Mouse (Mus musculus): ENCODE measurements around the gene Akap6. TPM values are rescaled to one million over a fixed set of nuclear protein-coding genes. Genes with fewer than 3 reads are reported as not detected.

The Akap6 gene
- polyA plus RNA-seq, 1 experiment from 2014 or later = 13.3 TPM

DNA sequence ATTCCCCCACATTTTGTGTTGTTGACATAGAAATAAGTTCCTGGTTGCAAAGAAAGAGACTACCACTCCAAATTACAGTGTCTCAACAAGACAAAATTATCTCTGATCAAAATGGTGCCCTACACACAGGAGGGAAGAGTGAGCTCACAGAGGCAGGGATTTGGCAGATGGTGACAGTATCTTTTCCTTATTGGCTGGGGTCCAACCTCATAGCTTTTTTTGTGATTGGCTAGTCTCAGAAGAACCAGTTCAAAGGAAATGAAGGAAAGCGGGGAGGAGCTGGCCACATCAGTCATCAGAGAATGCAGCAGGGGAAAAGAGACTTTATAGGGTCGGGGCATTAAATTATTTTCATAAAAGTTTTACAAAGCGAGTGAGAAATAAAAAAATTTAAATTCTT, 386.6 kb downstream of the Akap6 start:
- Histone ChIP-seq H3K4me3 (ENCODE audit: low read depth, low read length) (no peak overlapping the region), H3K9ac (ENCODE audit: low read length) (no peak overlapping the region), H3K9me3 (replicated peaks; ENCODE audit: control insufficient read depth, low read length) (no peaks in the 10 kb centered on the region), H3K36me3 (ENCODE audit: control insufficient read depth, insufficient read depth, low read length) (no peaks in the 10 kb centered on the region), H3K4me1 (ENCODE audit: control insufficient read depth, insufficient read depth, low read length) (no peaks in the 10 kb centered on the region), H3K27me3 (replicated peaks; ENCODE audit: control insufficient read depth, insufficient read depth, low read length) (no peaks in the 10 kb centered on the region), H3K27ac (ENCODE audit: low read depth, low read length) (no peak overlapping the region), H3K4me2 (ENCODE audit: low read length) (no peak overlapping the region)
- peak; percentile 78 for DNase-seq (ENCODE audit: low spot score)
- 62% methylated on average over 3 of the region's 3 CpGs for WGBS
- ATAC-seq = peak; percentile 46; the same call in 1 of the 2 replicates

DNA sequence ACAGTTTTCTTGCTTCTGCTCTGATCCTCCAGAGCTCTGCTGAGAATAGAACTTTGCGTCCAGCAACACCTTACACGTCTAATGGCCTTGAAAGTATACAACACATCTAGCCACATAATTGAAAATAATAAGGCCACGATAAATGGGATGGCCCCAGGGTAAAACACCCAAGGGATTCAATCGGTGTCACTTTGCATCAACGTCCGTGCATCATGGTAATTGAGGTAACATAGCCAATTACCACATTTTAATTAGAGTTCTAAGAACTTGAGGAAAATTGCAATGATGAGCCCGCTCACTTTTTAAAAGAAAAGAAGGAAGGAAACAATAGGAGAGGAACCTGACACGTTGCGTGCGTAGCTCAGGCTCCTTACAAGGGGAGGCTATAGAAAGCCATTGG, 413.1 kb downstream of the Akap6 start:
- H3K4me1 ChIP-seq (ENCODE audit: control insufficient read depth, insufficient read depth, low read length) = 0 out of 2 replicates have a peak, but pooled peaks cover 2% of the 10 kb centered on the region
- H3K4me2 ChIP-seq (ENCODE audit: low read length) = no peak overlapping the region
- no peaks in the 10 kb centered on the region for H3K36me3 ChIP-seq (ENCODE audit: control insufficient read depth, insufficient read depth, low read length)
- H3K27me3 ChIP-seq (replicated peaks; ENCODE audit: control insufficient read depth, insufficient read depth, low read length) = no peaks in the 10 kb centered on the region
- no peaks in the 10 kb centered on the region for H3K9me3 ChIP-seq (replicated peaks; ENCODE audit: control insufficient read depth, low read length)
- H3K27ac ChIP-seq (ENCODE audit: low read depth, low read length) = no peak overlapping the region
- no peak overlapping the region for H3K9ac ChIP-seq (ENCODE audit: low read length)
- no peak for ATAC-seq
- H3K4me3 ChIP-seq (ENCODE audit: low read depth, low read length) = no peak overlapping the region
- peak; percentile 23 for DNase-seq (ENCODE audit: low spot score)
- 31% methylated on average over 10 of the region's 10 CpGs for WGBS

DNA sequence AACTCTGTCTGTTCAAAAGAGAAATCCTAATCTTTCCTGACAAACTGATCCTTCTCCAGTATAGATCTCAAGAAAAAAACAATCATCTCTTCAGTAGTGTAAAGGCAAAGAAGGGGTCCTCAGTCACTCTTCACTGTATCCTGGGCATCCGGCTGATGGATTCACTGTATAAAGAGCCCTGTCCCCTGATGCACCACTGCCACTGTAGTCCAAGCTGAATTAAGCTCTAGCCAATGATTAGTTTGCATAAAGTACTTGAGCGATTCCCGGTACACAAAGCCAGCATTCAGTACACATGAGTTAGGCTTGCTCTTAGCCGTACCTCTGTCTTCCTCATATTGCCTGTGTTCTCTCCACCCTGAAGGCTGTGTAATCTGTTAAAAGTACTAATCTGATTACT, 420.2 kb downstream of the Akap6 start:
- DNase-seq (ENCODE audit: low spot score) (peak; percentile 39), ATAC-seq (no peak)
- 9% methylated on average over 4 of the region's 4 CpGs for WGBS
- H3K27ac ChIP-seq (ENCODE audit: low read depth, low read length) = no peak overlapping the region
- no peak overlapping the region for H3K4me2 ChIP-seq (ENCODE audit: low read length)
- no peaks in the 10 kb centered on the region for H3K27me3 ChIP-seq (replicated peaks; ENCODE audit: control insufficient read depth, insufficient read depth, low read length)
- H3K4me3 ChIP-seq (ENCODE audit: low read depth, low read length) = no peak overlapping the region
- no peaks in the 10 kb centered on the region for H3K36me3 ChIP-seq (ENCODE audit: control insufficient read depth, insufficient read depth, low read length)
- peaks cover 13% of the 10 kb centered on the region for H3K4me1 ChIP-seq (ENCODE audit: control insufficient read depth, insufficient read depth, low read length)
- no peaks in the 10 kb centered on the region; the same call in 1 of the 2 replicates for H3K9me3 ChIP-seq (replicated peaks; ENCODE audit: control insufficient read depth, low read length)
- no peak overlapping the region for H3K9ac ChIP-seq (ENCODE audit: low read length)

DNA sequence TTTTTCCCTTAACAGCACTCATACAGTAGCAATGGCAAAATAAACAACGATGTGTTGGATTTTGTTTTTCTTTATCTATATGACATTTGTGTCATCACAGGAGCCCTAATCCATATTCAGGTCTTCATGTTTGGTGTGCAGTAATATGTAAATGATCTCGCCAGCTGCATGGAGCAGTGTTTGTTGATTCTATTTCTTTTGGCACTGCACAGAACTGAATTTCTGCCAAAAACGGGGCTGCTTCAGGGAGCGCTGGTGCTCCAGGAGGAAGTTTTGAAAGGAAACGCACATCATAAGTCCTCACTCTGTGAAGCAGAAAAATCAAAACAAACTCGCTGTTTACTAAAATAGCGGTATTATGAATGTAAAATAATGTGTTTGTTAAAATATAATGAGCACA, 424.9 kb downstream of the Akap6 start:
- Histone ChIP-seq H3K4me3 (ENCODE audit: low read depth, low read length) (no peak overlapping the region), H3K9me3 (replicated peaks; ENCODE audit: control insufficient read depth, low read length) (no peaks in the 10 kb centered on the region; the same call in 1 of the 2 replicates), H3K27me3 (replicated peaks; ENCODE audit: control insufficient read depth, insufficient read depth, low read length) (no peaks in the 10 kb centered on the region), H3K36me3 (ENCODE audit: control insufficient read depth, insufficient read depth, low read length) (no peaks in the 10 kb centered on the region), H3K27ac (ENCODE audit: low read depth, low read length) (peak overlapping the region; percentile 15; the same call in 1 of the 2 replicates), H3K4me2 (ENCODE audit: low read length) (peak overlapping the region; percentile 37), H3K4me1 (ENCODE audit: control insufficient read depth, insufficient read depth, low read length) (peaks cover 22% of the 10 kb centered on the region), H3K9ac (ENCODE audit: low read length) (no peak overlapping the region)
- 4% methylated on average over 7 of the region's 7 CpGs for WGBS
- peak; percentile 87 for ATAC-seq
- peak; percentile 97 for DNase-seq (ENCODE audit: low spot score)

DNA sequence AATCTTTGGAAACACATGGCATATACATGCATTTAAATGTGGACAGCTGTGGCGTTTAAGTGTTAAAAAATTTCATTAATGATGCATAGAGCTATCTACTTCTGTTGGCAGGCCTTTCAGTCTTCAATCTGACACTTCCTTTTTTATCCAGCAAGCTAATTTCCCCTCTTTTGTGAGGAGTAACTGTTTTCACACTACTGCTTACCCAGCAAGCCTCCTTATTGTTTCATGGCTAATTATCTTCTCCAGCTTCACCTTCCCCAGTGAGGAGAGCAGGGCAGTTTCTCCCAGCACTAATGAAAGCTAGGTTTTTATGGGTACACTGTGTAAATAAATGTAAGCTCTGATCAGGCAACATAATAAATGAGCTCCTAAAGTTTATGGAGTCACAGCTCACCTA, 425.5 kb downstream of the Akap6 start:
- peaks cover 18% of the 10 kb centered on the region for H3K4me1 ChIP-seq (ENCODE audit: control insufficient read depth, insufficient read depth, low read length)
- DNase-seq (ENCODE audit: low spot score) = peak; percentile 85
- H3K36me3 ChIP-seq (ENCODE audit: control insufficient read depth, insufficient read depth, low read length) = no peaks in the 10 kb centered on the region
- H3K4me3 ChIP-seq (ENCODE audit: low read depth, low read length) = no peak overlapping the region
- peak overlapping the region; percentile 58; the same call in 1 of the 2 replicates for H3K27ac ChIP-seq (ENCODE audit: low read depth, low read length)
- no peak overlapping the region for H3K9ac ChIP-seq (ENCODE audit: low read length)
- peak; percentile 71 for ATAC-seq
- no peaks in the 10 kb centered on the region for H3K27me3 ChIP-seq (replicated peaks; ENCODE audit: control insufficient read depth, insufficient read depth, low read length)
- H3K9me3 ChIP-seq (replicated peaks; ENCODE audit: control insufficient read depth, low read length) = no peaks in the 10 kb centered on the region; the same call in 1 of the 2 replicates
- peak overlapping the region; percentile 37 for H3K4me2 ChIP-seq (ENCODE audit: low read length)
- 3% methylated on average over 1 of the region's 1 CpGs for WGBS

DNA sequence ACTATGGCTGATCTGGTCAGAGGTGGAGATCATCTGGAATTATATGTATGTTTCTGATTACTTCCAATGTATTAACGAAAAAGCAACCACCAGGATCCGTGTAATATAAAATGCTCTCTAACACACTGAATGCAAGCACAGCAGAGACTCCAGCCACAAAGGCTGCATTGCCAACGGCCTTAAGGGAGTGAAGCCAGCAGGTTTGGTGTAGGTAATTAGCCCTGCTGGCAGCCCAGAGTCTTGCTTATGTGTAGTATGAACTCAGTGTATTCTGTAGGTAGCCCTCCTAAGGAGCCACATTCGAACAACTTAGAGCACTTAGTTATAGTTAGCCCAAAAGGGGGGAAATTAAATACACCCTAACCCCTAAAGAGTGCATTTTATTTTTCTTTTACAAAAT, 426.1 kb downstream of the Akap6 start:
- WGBS = 20% methylated on average over 4 of the region's 4 CpGs
- Histone ChIP-seq H3K4me3 (ENCODE audit: low read depth, low read length) (no peak overlapping the region), H3K4me1 (ENCODE audit: control insufficient read depth, insufficient read depth, low read length) (peaks cover 18% of the 10 kb centered on the region), H3K27ac (ENCODE audit: low read depth, low read length) (peak overlapping the region; percentile 58), H3K36me3 (ENCODE audit: control insufficient read depth, insufficient read depth, low read length) (no peaks in the 10 kb centered on the region), H3K27me3 (replicated peaks; ENCODE audit: control insufficient read depth, insufficient read depth, low read length) (no peaks in the 10 kb centered on the region), H3K9me3 (replicated peaks; ENCODE audit: control insufficient read depth, low read length) (no peaks in the 10 kb centered on the region; the same call in 1 of the 2 replicates), H3K4me2 (ENCODE audit: low read length) (peak overlapping the region; percentile 37; the same call in 1 of the 2 replicates), H3K9ac (ENCODE audit: low read length) (no peak overlapping the region)
- 0 out of 2 replicates have a peak, but pooled peaks have one; percentile 22 for ATAC-seq
- DNase-seq (ENCODE audit: low spot score) = peak; percentile 49

DNA sequence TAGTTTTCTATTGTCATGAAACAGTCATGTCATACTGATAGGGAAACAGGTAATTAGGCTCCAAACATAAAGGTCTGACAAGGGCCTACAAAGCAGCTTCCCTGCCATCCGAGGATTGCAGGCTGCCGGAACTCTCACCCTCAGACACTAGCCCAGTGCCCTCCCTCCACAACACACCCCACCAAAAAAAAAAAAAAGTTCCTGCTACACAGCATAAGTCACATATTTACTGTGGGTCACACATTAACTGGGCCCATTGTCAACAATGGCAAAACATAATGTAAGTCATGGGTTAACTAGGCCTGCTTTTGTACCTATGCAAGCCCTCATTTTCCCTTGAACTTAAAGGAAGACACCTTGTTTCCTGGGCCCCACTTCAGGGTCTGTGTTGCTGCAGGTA, 435.0 kb downstream of the Akap6 start:
- H3K4me3 ChIP-seq (ENCODE audit: low read depth, low read length) = no peak overlapping the region
- no peaks in the 10 kb centered on the region for H3K9me3 ChIP-seq (replicated peaks; ENCODE audit: control insufficient read depth, low read length)
- DNase-seq (ENCODE audit: low spot score) (no peak), ATAC-seq (no peak)
- H3K4me2 ChIP-seq (ENCODE audit: low read length) = no peak overlapping the region
- no peaks in the 10 kb centered on the region for H3K36me3 ChIP-seq (ENCODE audit: control insufficient read depth, insufficient read depth, low read length)
- H3K27ac ChIP-seq (ENCODE audit: low read depth, low read length) = no peak overlapping the region
- WGBS = 62% methylated on average over 2 of the region's 2 CpGs
- H3K4me1 ChIP-seq (ENCODE audit: control insufficient read depth, insufficient read depth, low read length) = no peaks in the 10 kb centered on the region
- H3K27me3 ChIP-seq (replicated peaks; ENCODE audit: control insufficient read depth, insufficient read depth, low read length) = no peaks in the 10 kb centered on the region
- H3K9ac ChIP-seq (ENCODE audit: low read length) = no peak overlapping the region

DNA sequence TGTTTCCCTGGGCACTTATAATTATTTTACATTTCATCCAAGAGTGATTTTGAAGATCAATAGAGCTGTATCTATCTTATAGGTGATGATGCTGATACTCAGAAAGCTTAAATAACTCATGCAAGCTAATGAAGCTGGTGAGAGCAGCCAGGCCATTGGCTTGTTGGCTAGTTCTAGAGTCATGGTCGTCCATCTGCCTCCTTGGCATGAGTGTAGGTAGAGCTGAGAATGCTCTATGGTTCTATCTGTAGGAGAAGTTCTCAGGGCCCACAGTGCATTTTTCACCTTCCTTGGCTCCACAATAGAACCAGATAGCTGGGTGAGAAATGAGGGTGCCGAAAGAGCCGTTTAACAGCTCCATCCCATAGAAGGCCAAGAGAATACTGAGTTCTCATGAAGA, 438.1 kb downstream of the Akap6 start:
- Histone ChIP-seq H3K9me3 (replicated peaks; ENCODE audit: control insufficient read depth, low read length) (no peaks in the 10 kb centered on the region), H3K4me1 (ENCODE audit: control insufficient read depth, insufficient read depth, low read length) (no peaks in the 10 kb centered on the region), H3K27me3 (replicated peaks; ENCODE audit: control insufficient read depth, insufficient read depth, low read length) (no peaks in the 10 kb centered on the region), H3K4me2 (ENCODE audit: low read length) (no peak overlapping the region), H3K9ac (ENCODE audit: low read length) (no peak overlapping the region), H3K27ac (ENCODE audit: low read depth, low read length) (no peak overlapping the region), H3K4me3 (ENCODE audit: low read depth, low read length) (no peak overlapping the region), H3K36me3 (ENCODE audit: control insufficient read depth, insufficient read depth, low read length) (peaks cover 21% of the 10 kb centered on the region)
- ATAC-seq (no peak), DNase-seq (ENCODE audit: low spot score) (no peak)
- WGBS = 96% methylated on average over 3 of the region's 3 CpGs

DNA sequence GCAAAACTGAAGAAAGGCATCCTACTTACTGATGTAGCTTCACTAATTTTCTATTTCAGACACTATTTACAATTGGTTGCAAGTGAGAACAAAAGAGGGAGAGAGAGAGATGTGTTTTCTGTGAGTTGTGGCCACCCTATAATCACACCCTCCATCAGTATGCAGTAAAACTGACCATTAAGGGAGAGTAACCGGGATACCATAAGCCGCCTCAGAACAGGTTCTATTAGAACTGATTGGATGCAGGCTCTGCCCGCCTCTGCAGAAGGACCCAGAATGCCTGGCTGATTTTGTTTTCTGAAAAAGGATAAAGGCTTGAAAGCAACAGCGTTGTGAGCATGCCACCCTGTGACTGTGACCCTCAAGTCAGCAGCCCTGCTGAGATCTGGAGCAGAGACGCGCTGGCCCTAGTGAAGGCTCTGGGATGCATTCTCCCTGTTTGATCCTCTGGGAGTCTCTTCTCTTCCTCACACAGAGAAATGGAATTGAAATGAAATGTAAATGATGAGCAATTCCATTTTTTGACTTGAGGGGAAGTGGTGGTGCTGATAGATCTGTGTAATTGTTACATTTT, 445.0 kb downstream of the Akap6 start:
- peak; percentile 19 for DNase-seq (ENCODE audit: low spot score)
- 0 out of 2 replicates have a peak, but pooled peaks have one; percentile 48 for ATAC-seq

More for the DNA sequence above, 445.0 kb downstream of the Akap6 start:
- Histone ChIP-seq H3K9ac (ENCODE audit: low read length) (no peak overlapping the region), H3K27ac (ENCODE audit: low read depth, low read length) (0 out of 2 replicates have a peak overlapping the region, but pooled peaks have one; percentile 0), H3K9me3 (replicated peaks; ENCODE audit: control insufficient read depth, low read length) (no peaks in the 10 kb centered on the region), H3K4me2 (ENCODE audit: low read length) (no peak overlapping the region), H3K27me3 (replicated peaks; ENCODE audit: control insufficient read depth, insufficient read depth, low read length) (no peaks in the 10 kb centered on the region), H3K4me1 (ENCODE audit: control insufficient read depth, insufficient read depth, low read length) (no peaks in the 10 kb centered on the region), H3K36me3 (ENCODE audit: control insufficient read depth, insufficient read depth, low read length) (peaks cover 21% of the 10 kb centered on the region), H3K4me3 (ENCODE audit: low read depth, low read length) (no peak overlapping the region)
- 60% methylated on average over 6 of the region's 6 CpGs for WGBS

Data from forebrain, embryonic 14.5 days (tissue).